ENCODE assay signal across 28 mouse cellular contexts in the genomic region with DNA sequence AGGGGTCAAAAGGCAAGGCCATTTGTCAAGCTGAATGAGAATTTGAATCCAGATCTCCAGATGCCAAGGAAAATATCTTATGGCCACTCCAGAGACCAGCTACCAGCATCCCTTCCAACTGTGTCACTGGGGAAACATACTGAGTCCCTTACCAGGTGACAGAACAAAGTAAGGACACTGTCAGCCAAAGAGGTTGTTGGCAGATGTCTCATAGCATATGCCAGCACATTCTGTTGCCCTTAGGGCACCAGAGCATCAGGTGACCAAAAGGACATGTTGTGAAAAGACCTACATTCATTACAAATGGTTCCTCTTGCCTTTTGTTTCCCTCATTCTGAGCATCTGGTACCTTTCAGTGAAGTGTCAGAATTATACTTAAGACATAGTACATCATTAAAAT.
DNase-seq lines count a peak whose midpoint lies in the region; ATAC-seq lines count a peak whose summit lies in the region.
"Had no signal": no experiment of that assay in that cellular context is flagged by ENCODE, and none has a peak within 500 bp of the region (broad histone marks: within the 10 kb centered on the region; RNA-seq: fewer than 3 reads in every experiment).

No protein-coding gene starts in this region.

- H3K4me2 ChIP-seq in hindbrain, embryonic 13.5 days: no peak overlapping the region
- no peak overlapping the region for H3K4me2 ChIP-seq in hindbrain, embryonic 12.5 days (replicated peaks)
- H3K4me2 ChIP-seq in liver, embryonic 11.5 days: no peak overlapping the region
- H3K4me2 ChIP-seq: embryonic facial prominence, embryonic 13.5 days; heart, embryonic 13.5 days; hindbrain, embryonic 14.5 days; limb, embryonic 15.5 days; liver, embryonic 15.5 days; lung, embryonic 15.5 days had no signal

- H3K27me3 ChIP-seq in hindbrain, embryonic 13.5 days: no peaks in the 10 kb centered on the region
- no peaks in the 10 kb centered on the region for H3K27me3 ChIP-seq in hindbrain, embryonic 12.5 days
- no peaks in the 10 kb centered on the region for H3K27me3 ChIP-seq in liver, embryonic 11.5 days (replicated peaks; ENCODE audit: control insufficient read depth, insufficient read depth, low read length)
- H3K27me3 ChIP-seq: embryonic facial prominence, embryonic 13.5 days; heart, embryonic 13.5 days; limb, embryonic 15.5 days; liver, embryonic 15.5 days; lung, embryonic 15.5 days; megakaryocyte, embryonic 14.5 days had no signal

- peaks cover 2% of the 10 kb centered on the region for H3K4me1 ChIP-seq in hindbrain, embryonic 13.5 days (replicated peaks)
- peaks cover under 1% of the 10 kb centered on the region; the same call in 1 of the 2 replicates for H3K4me1 ChIP-seq in hindbrain, embryonic 12.5 days
- no peaks in the 10 kb centered on the region for H3K4me1 ChIP-seq in liver, embryonic 11.5 days (replicated peaks; ENCODE audit: control insufficient read depth, insufficient read depth, low read length)
- H3K4me1 ChIP-seq: embryonic facial prominence, embryonic 13.5 days; heart, embryonic 13.5 days; limb, embryonic 15.5 days; liver, embryonic 15.5 days; lung, embryonic 15.5 days; megakaryocyte, embryonic 14.5 days had no signal

- no peaks in the 10 kb centered on the region for H3K9me3 ChIP-seq in hindbrain, embryonic 13.5 days
- no peaks in the 10 kb centered on the region for H3K9me3 ChIP-seq in hindbrain, embryonic 12.5 days (replicated peaks)
- H3K9me3 ChIP-seq in liver, embryonic 11.5 days (ENCODE audit: control insufficient read depth, low read length): no peaks in the 10 kb centered on the region
- H3K9me3 ChIP-seq: embryonic facial prominence, embryonic 13.5 days; heart, embryonic 13.5 days; limb, embryonic 15.5 days; liver, embryonic 15.5 days; lung, embryonic 15.5 days had no signal

- ATAC-seq in hindbrain, embryonic 13.5 days (ENCODE audit: low FRiP score): 0 out of 2 replicates have a peak, but pooled peaks have one; percentile 26
- no peak for ATAC-seq in hindbrain, embryonic 12.5 days (ENCODE audit: low FRiP score)
- ATAC-seq in erythroid progenitor cell, adult 5-6 weeks (replicated peaks; ENCODE audit: low FRiP score, poor library complexity, severe bottlenecking): no peak
- ATAC-seq in liver, embryonic 11.5 days (replicated peaks; ENCODE audit: low FRiP score): no peak
- ATAC-seq: forebrain, postnatal 0 days; midbrain, embryonic 16.5 days had no signal

- H3K4me3 ChIP-seq in hindbrain, embryonic 13.5 days: no peak overlapping the region
- no peak overlapping the region for H3K4me3 ChIP-seq in hindbrain, embryonic 12.5 days
- H3K4me3 ChIP-seq in liver, embryonic 11.5 days (ENCODE audit: low read depth, low read length): no peak overlapping the region
- H3K4me3 ChIP-seq: embryonic facial prominence, embryonic 13.5 days; erythroblast, embryonic 14.5 days; heart, embryonic 13.5 days; limb, embryonic 15.5 days; liver, embryonic 15.5 days; lung, embryonic 15.5 days; megakaryocyte, embryonic 14.5 days had no signal

- peak; percentile 80 for DNase-seq in brain, adult 2 months (ENCODE audit: low read depth, low spot score)
- DNase-seq in cerebellum, adult 11-12 months: peak; percentile 60
- peak; percentile 41 to 45 for DNase-seq in cerebellum, postnatal 10 days
- DNase-seq in liver, embryonic 11.5 days (ENCODE audit: low spot score): no peak
- DNase-seq: embryo, embryonic 11 days; forebrain, postnatal 0 days; gastrocnemius, postnatal 14 days; heart, adult 11 months; heart, postnatal 14 days; kidney, adult 2 months; left cerebral cortex, postnatal 4 days; lung, postnatal 36 days; retina, postnatal 1 day; right cerebral cortex, postnatal 25 days; spleen, adult 18-20 months had no signal

- no peaks in the 10 kb centered on the region for H3K36me3 ChIP-seq in hindbrain, embryonic 13.5 days
- H3K36me3 ChIP-seq in hindbrain, embryonic 12.5 days: no peaks in the 10 kb centered on the region
- no peaks in the 10 kb centered on the region for H3K36me3 ChIP-seq in liver, embryonic 11.5 days (ENCODE audit: control insufficient read depth, insufficient read depth, low read length)
- H3K36me3 ChIP-seq: embryonic facial prominence, embryonic 13.5 days; heart, embryonic 13.5 days; limb, embryonic 15.5 days; liver, embryonic 15.5 days; lung, embryonic 15.5 days had no signal

- H3K27ac ChIP-seq in hindbrain, embryonic 13.5 days: no peak overlapping the region
- H3K27ac ChIP-seq in hindbrain, embryonic 12.5 days: no peak overlapping the region
- H3K27ac ChIP-seq in liver, embryonic 11.5 days (ENCODE audit: low read depth, low read length): no peak overlapping the region
- H3K27ac ChIP-seq: embryonic facial prominence, embryonic 13.5 days; heart, embryonic 13.5 days; hindbrain, embryonic 14.5 days; kidney, postnatal 0 days; limb, embryonic 15.5 days; liver, embryonic 15.5 days; lung, embryonic 15.5 days had no signal

- H3K9ac ChIP-seq in hindbrain, embryonic 13.5 days: no peak overlapping the region
- H3K9ac ChIP-seq in hindbrain, embryonic 12.5 days: no peak overlapping the region
- no peak overlapping the region for H3K9ac ChIP-seq in liver, embryonic 11.5 days (ENCODE audit: low read depth, low read length)
- H3K9ac ChIP-seq: embryonic facial prominence, embryonic 13.5 days; forebrain, postnatal 0 days; heart, embryonic 13.5 days; hindbrain, embryonic 14.5 days; limb, embryonic 15.5 days; liver, embryonic 15.5 days; lung, embryonic 15.5 days had no signal
